11 mouse cellular contexts compared by ENCODE assay signal in genomic region chr11:86737301-86738000, GRCm38 (mm10). TPM values are rescaled to one million over a fixed set of nuclear protein-coding genes. Genes with fewer than 3 reads are reported as not detected.
DNase-seq lines count a peak whose midpoint lies in the region; ATAC-seq and TF ChIP-seq lines count a peak whose summit lies in the region.
"Had no signal": no experiment of that assay in that cellular context is flagged by ENCODE, and none has a peak within 500 bp of the region (broad histone marks: within the 10 kb centered on the region; RNA-seq: fewer than 3 reads in every experiment).

No protein-coding gene starts in this region.

- no peak overlapping the region for H3K27ac ChIP-seq in CH12.LX (ENCODE audit: insufficient read depth, low read depth)
- H3K27ac ChIP-seq in intestine, embryonic 16.5 days (ENCODE audit: low read length), result no peak overlapping the region
- no peak overlapping the region for H3K27ac ChIP-seq in liver, embryonic 16.5 days (ENCODE audit: low read length)
- no peak overlapping the region for H3K27ac ChIP-seq in forebrain, embryonic 11.5 days (ENCODE audit: low read depth, low read length)
- no peak overlapping the region for H3K27ac ChIP-seq in midbrain, postnatal 0 days (ENCODE audit: low read depth, low read length)
- H3K27ac ChIP-seq: embryonic facial prominence, embryonic 12.5 days; lung, embryonic 15.5 days had no signal

- H3K4me3 ChIP-seq in CH12.LX (replicated peaks in 1 of 3; ENCODE audit: low read depth in 2 of 3, low read length in 2 of 3, poor library complexity in 1 of 3), result no peak overlapping the region
- H3K4me3 ChIP-seq in intestine, embryonic 16.5 days (ENCODE audit: low read length), result no peak overlapping the region
- no peak overlapping the region for H3K4me3 ChIP-seq in liver, embryonic 16.5 days (ENCODE audit: low read depth, low read length)
- no peak overlapping the region for H3K4me3 ChIP-seq in forebrain, embryonic 11.5 days (ENCODE audit: low read depth, low read length)
- no peak overlapping the region for H3K4me3 ChIP-seq in midbrain, postnatal 0 days (ENCODE audit: low read depth, low read length)
- H3K4me3 ChIP-seq: embryonic facial prominence, embryonic 12.5 days; lung, embryonic 15.5 days had no signal

- H3K4me2 ChIP-seq in CH12.LX (ENCODE audit: insufficient read depth, low read depth, poor library complexity, severe bottlenecking), result no peak overlapping the region
- no peak overlapping the region for H3K4me2 ChIP-seq in intestine, embryonic 16.5 days (ENCODE audit: low read depth, low read length)
- peak overlapping the region; percentile 21 for H3K4me2 ChIP-seq in liver, embryonic 16.5 days (ENCODE audit: low read depth, low read length)
- H3K4me2 ChIP-seq in forebrain, embryonic 11.5 days (ENCODE audit: low read depth, low read length, severe bottlenecking), result no peak overlapping the region
- H3K4me2 ChIP-seq in midbrain, postnatal 0 days (ENCODE audit: low read depth, low read length, poor library complexity, severe bottlenecking), result no peak overlapping the region
- H3K4me2 ChIP-seq: embryonic facial prominence, embryonic 12.5 days; lung, embryonic 15.5 days had no signal

- no peaks in the 10 kb centered on the region for H3K9me3 ChIP-seq in CH12.LX (replicated peaks; ENCODE audit: low read length)
- H3K9me3 ChIP-seq in intestine, embryonic 16.5 days (ENCODE audit: control insufficient read depth, low read length), result no peaks in the 10 kb centered on the region
- H3K9me3 ChIP-seq in liver, embryonic 16.5 days (replicated peaks; ENCODE audit: control insufficient read depth, low read length), result no peaks in the 10 kb centered on the region
- no peaks in the 10 kb centered on the region for H3K9me3 ChIP-seq in forebrain, embryonic 11.5 days (ENCODE audit: control insufficient read depth, low read length)
- no peaks in the 10 kb centered on the region for H3K9me3 ChIP-seq in midbrain, postnatal 0 days (ENCODE audit: low read length)
- H3K9me3 ChIP-seq: embryonic facial prominence, embryonic 12.5 days; lung, embryonic 15.5 days had no signal

- peak; percentile 29; the same call in 1 of the 2 replicates for TF ChIP-seq POLR2A in CH12.LX (IDR thresholded peaks at IDR 0.05; ENCODE audit: low read depth, low read length)

- WGBS in intestine, embryonic 16.5 days, result 55% methylated on average over 8 of the region's 8 CpGs
- WGBS in liver, embryonic 16.5 days (ENCODE audit: insufficient replicate concordance), result 46% methylated on average over 8 of the region's 8 CpGs
- 89% methylated on average over 8 of the region's 8 CpGs for WGBS in forebrain, embryonic 11.5 days
- WGBS in midbrain, postnatal 0 days, result 89% methylated on average over 8 of the region's 8 CpGs

- TF ChIP-seq EP300 in CH12.LX (IDR thresholded peaks at IDR 0.05; ENCODE audit: low read length), result peak; percentile 20; the same call in 1 of the 2 replicates

- dilution Hi-C loops in CH12.LX (cut with MboI; ENCODE audit: extremely low pct_ligation_motif_present, extremely low pct_unique_long_range_greater_than_20kb, low sequenced_read_pairs), result no loop called here

- peaks cover 78% of the 10 kb centered on the region for H3K79me2 ChIP-seq in CH12.LX (replicated peaks; ENCODE audit: control insufficient read depth, extremely low read depth, insufficient read depth, poor library complexity, severe bottlenecking)

- no peak for TF ChIP-seq RAD21 in CH12.LX (IDR thresholded peaks at IDR 0.05; ENCODE audit: low read depth, low read length)

- H3K4me1 ChIP-seq in CH12.LX (ENCODE audit: control insufficient read depth in 1 of 2, insufficient read depth in 2 of 2), result peaks cover 9 to 96% of the 10 kb centered on the region in 2 experiments
- peaks cover 9% of the 10 kb centered on the region for H3K4me1 ChIP-seq in intestine, embryonic 16.5 days (ENCODE audit: control insufficient read depth, insufficient read depth, low read length)
- H3K4me1 ChIP-seq in liver, embryonic 16.5 days (ENCODE audit: control insufficient read depth, low read depth, low read length), result peaks cover 43% of the 10 kb centered on the region
- no peaks in the 10 kb centered on the region for H3K4me1 ChIP-seq in forebrain, embryonic 11.5 days (replicated peaks; ENCODE audit: control insufficient read depth, insufficient read depth, low read length)
- H3K4me1 ChIP-seq in midbrain, postnatal 0 days (ENCODE audit: insufficient read depth, low read length), result no peaks in the 10 kb centered on the region
- H3K4me1 ChIP-seq: embryonic facial prominence, embryonic 12.5 days; lung, embryonic 15.5 days had no signal

- TF ChIP-seq CTCF in CH12.LX (conservative IDR thresholded peaks at IDR 0.05 in 1 of 2, IDR thresholded peaks at IDR 0.05 in 1 of 2; ENCODE audit: low read depth in 2 of 2, low read length in 2 of 2), result no peak
- no peak for TF ChIP-seq CTCF in midbrain, postnatal 0 days (IDR thresholded peaks at IDR 0.05)

- DNase-seq in embryo, embryonic 10.5 days (ENCODE audit: low spot score), result peak; percentile 7
- no peak for DNase-seq in embryo, embryonic 11 days
- peak; percentile 76 for DNase-seq in CH12.LX (ENCODE audit: extremely low read depth)
- no peak for DNase-seq in forebrain, embryonic 11.5 days (ENCODE audit: low spot score)
- no peak for DNase-seq in left cerebral cortex, adult 11 months (ENCODE audit: low spot score)
- no peak for DNase-seq in midbrain, postnatal 0 days (ENCODE audit: low spot score)
- DNase-seq: heart, adult 18-20 months had no signal

- in situ Hi-C loops in CH12.LX (cut with MboI; ENCODE audit: low pct_ligation_motif_present, low pct_unique_long_range_greater_than_20kb, low sequenced_read_pairs), result no loop called here

- H3K9ac ChIP-seq in CH12.LX (ENCODE audit: insufficient read depth, low read depth), result no peak overlapping the region
- H3K9ac ChIP-seq in intestine, embryonic 16.5 days (ENCODE audit: low read depth, low read length), result no peak overlapping the region
- no peak overlapping the region for H3K9ac ChIP-seq in liver, embryonic 16.5 days (ENCODE audit: low read depth, low read length)
- no peak overlapping the region for H3K9ac ChIP-seq in forebrain, embryonic 11.5 days (ENCODE audit: low read length)
- no peak overlapping the region for H3K9ac ChIP-seq in midbrain, postnatal 0 days (replicated peaks; ENCODE audit: low read length, poor library complexity, severe bottlenecking)
- H3K9ac ChIP-seq: embryonic facial prominence, embryonic 12.5 days; lung, embryonic 15.5 days had no signal

- ATAC-seq in intestine, embryonic 16.5 days, result peak; percentile 83
- ATAC-seq in liver, embryonic 16.5 days (ENCODE audit: low read depth), result peak; percentile 84
- no peak for ATAC-seq in forebrain, embryonic 11.5 days (replicated peaks; ENCODE audit: low FRiP score)
- no peak for ATAC-seq in midbrain, postnatal 0 days (ENCODE audit: low FRiP score)

- H3K27me3 ChIP-seq in CH12.LX (replicated peaks), result no peaks in the 10 kb centered on the region
- H3K27me3 ChIP-seq in intestine, embryonic 16.5 days (replicated peaks; ENCODE audit: control insufficient read depth, insufficient read depth, low read length), result no peaks in the 10 kb centered on the region
- H3K27me3 ChIP-seq in liver, embryonic 16.5 days (ENCODE audit: control insufficient read depth, insufficient read depth, low read depth, low read length), result no peaks in the 10 kb centered on the region
- no peaks in the 10 kb centered on the region for H3K27me3 ChIP-seq in forebrain, embryonic 11.5 days (ENCODE audit: control insufficient read depth, insufficient read depth, low read length)
- no peaks in the 10 kb centered on the region for H3K27me3 ChIP-seq in midbrain, postnatal 0 days (ENCODE audit: insufficient read depth, low read length)
- H3K27me3 ChIP-seq: embryonic facial prominence, embryonic 12.5 days; lung, embryonic 15.5 days had no signal

- peaks cover 12 to 42% of the 10 kb centered on the region in 2 experiments for H3K36me3 ChIP-seq in CH12.LX (replicated peaks in 1 of 2; ENCODE audit: control insufficient read depth in 1 of 2, insufficient read depth in 1 of 2, low read length in 1 of 2)
- H3K36me3 ChIP-seq in intestine, embryonic 16.5 days (ENCODE audit: control insufficient read depth, insufficient read depth, low read length), result no peaks in the 10 kb centered on the region
- peaks cover 7% of the 10 kb centered on the region for H3K36me3 ChIP-seq in liver, embryonic 16.5 days (ENCODE audit: control insufficient read depth, insufficient read depth)
- H3K36me3 ChIP-seq in forebrain, embryonic 11.5 days (ENCODE audit: control insufficient read depth, insufficient read depth, low read length), result no peaks in the 10 kb centered on the region
- H3K36me3 ChIP-seq in midbrain, postnatal 0 days (ENCODE audit: insufficient read depth, low read length), result 0 out of 2 replicates have a peak, but pooled peaks cover 2% of the 10 kb centered on the region

RNA-seq across cellular contexts. Expression of gene Cltc, which starts 19.9 kb away (rescaled TPM):
- total RNA-seq in CH12.LX (2012; rRNA removed), result 140 and 174 TPM in 2 replicates
- 284 and 303 TPM in 2 replicates for total RNA-seq in CH12.LX (2014; rRNA removed)
- polyA plus RNA-seq in CH12.LX (2012; ENCODE audit: insufficient read length, low read depth), result 219 and 256 TPM in 2 replicates
- 124 and 144 TPM in 2 replicates for polyA plus RNA-seq in intestine, embryonic 16.5 days (2015; fragmentation: Nextera tagmentation; extraction: Ambion mirVana)
- polyA plus RNA-seq in liver, embryonic 16.5 days (2015; fragmentation: Nextera tagmentation; extraction: Ambion mirVana), result 87.5 and 96.5 TPM in 2 replicates
- 170 and 176 TPM in 2 replicates for polyA plus RNA-seq in forebrain, embryonic 11.5 days (2014; fragmentation: Nextera tagmentation; extraction: Ambion mirVana)
- 440 and 500 TPM in 2 replicates for total RNA-seq in midbrain, postnatal 0 days (2014; rRNA removed)
- polyA plus RNA-seq in midbrain, postnatal 0 days (2015; fragmentation: Nextera tagmentation; extraction: Ambion mirVana), result 136 and 140 TPM in 2 replicates

RNA-seq across cellular contexts. Expression of gene Ptrh2, which starts 53.7 kb away (rescaled TPM):
- total RNA-seq in CH12.LX (2012; rRNA removed) (29.8 and 39.4 TPM in 2 replicates), CH12.LX (2014; rRNA removed) (34.7 and 40.9 TPM in 2 replicates)
- polyA plus RNA-seq in CH12.LX (2012; ENCODE audit: insufficient read length, low read depth), result 48.2 and 54.5 TPM in 2 replicates
- 27.0 and 28.2 TPM in 2 replicates for polyA plus RNA-seq in intestine, embryonic 16.5 days (2015; fragmentation: Nextera tagmentation; extraction: Ambion mirVana)
- 13.3 and 13.7 TPM in 2 replicates for polyA plus RNA-seq in liver, embryonic 16.5 days (2015; fragmentation: Nextera tagmentation; extraction: Ambion mirVana)
- polyA plus RNA-seq in forebrain, embryonic 11.5 days (2014; fragmentation: Nextera tagmentation; extraction: Ambion mirVana), result 43.2 and 44.8 TPM in 2 replicates
- 14.8 and 15.8 TPM in 2 replicates for total RNA-seq in midbrain, postnatal 0 days (2014; rRNA removed)
- 22.5 and 22.8 TPM in 2 replicates for polyA plus RNA-seq in midbrain, postnatal 0 days (2015; fragmentation: Nextera tagmentation; extraction: Ambion mirVana)

RNA-seq across cellular contexts. Expression of gene Vmp1, which starts 53.8 kb away (rescaled TPM):
- total RNA-seq in CH12.LX (2012; rRNA removed) (80.9 and 86.9 TPM in 2 replicates), CH12.LX (2014; rRNA removed) (209 and 231 TPM in 2 replicates)
- polyA plus RNA-seq in CH12.LX (2012; ENCODE audit: insufficient read length, low read depth), result 166 and 167 TPM in 2 replicates
- 220 and 272 TPM in 2 replicates for polyA plus RNA-seq in intestine, embryonic 16.5 days (2015; fragmentation: Nextera tagmentation; extraction: Ambion mirVana)
- 77.5 and 87.3 TPM in 2 replicates for polyA plus RNA-seq in liver, embryonic 16.5 days (2015; fragmentation: Nextera tagmentation; extraction: Ambion mirVana)
- polyA plus RNA-seq in forebrain, embryonic 11.5 days (2014; fragmentation: Nextera tagmentation; extraction: Ambion mirVana), result 82.6 and 89.4 TPM in 2 replicates
- 45.3 and 73.0 TPM in 2 replicates for total RNA-seq in midbrain, postnatal 0 days (2014; rRNA removed)
- 136 TPM in 2 replicates for polyA plus RNA-seq in midbrain, postnatal 0 days (2015; fragmentation: Nextera tagmentation; extraction: Ambion mirVana)

Comparison
In these comparisons a context has a peak if more than half of its experiments do, and no peak if none do; other contexts are left out.
1. DNase-seq: peak in embryo, embryonic 10.5 days (single experiment) and CH12.LX (single experiment); none in embryo, embryonic 11 days (single experiment), forebrain, embryonic 11.5 days (single experiment), left cerebral cortex, adult 11 months (single experiment) and midbrain, postnatal 0 days (single experiment).
2. ATAC-seq: peak in intestine, embryonic 16.5 days (single experiment) and liver, embryonic 16.5 days (single experiment); none in forebrain, embryonic 11.5 days (single experiment) and midbrain, postnatal 0 days (single experiment).